Mouse (Mus musculus): ENCODE measurements around the gene Golga1. TPM values are rescaled to one million over a fixed set of nuclear protein-coding genes. Genes with fewer than 3 reads are reported as not detected.

The Golga1 gene
- polyA plus RNA-seq (2012; ENCODE audit: low replicate concordance): 2.8 and 3.7 TPM in 2 replicates

GRCm38 (mm10) chr2:39065400-39065987 lies at the start of gene Golga1:
Gene Golga1, minus strand, starts transcription at chr2:39065541.

GRCm38 (mm10) chr2:39005574-39006079 lies 59.7 kb downstream of the Golga1 start, which contains the start of gene Rpl35:
Gene Rpl35, minus strand, starts transcription at chr2:39005624.

GRCm38 (mm10) chr2:39004880-39005435 lies 60.4 kb downstream of the Golga1 start, which contains the start of gene Arpc5l:
Gene Arpc5l, plus strand, starts transcription at chr2:39005348.

GRCm38 (mm10) chr2:38997386-38998374 lies 67.7 kb downstream of the Golga1 start, which contains the start of gene Wdr38:
Gene Wdr38, plus strand, starts transcription at chr2:38997476.

Other genes with a start within 250 kb of the Golga1 start
- gene Nr6a1, start 137.9 kb downstream of the Golga1 start, polyA plus RNA-seq (2012; ENCODE audit: low replicate concordance): 0.37 and 0.49 TPM in 2 replicates
- gene Olfml2a, start 133.6 kb downstream of the Golga1 start, polyA plus RNA-seq (2012; ENCODE audit: low replicate concordance): 0.08 and 0.16 TPM in 2 replicates
- gene Wdr38, start 68.1 kb downstream of the Golga1 start, polyA plus RNA-seq (2012; ENCODE audit: low replicate concordance): 0.33 and 0.34 TPM in 2 replicates
- 170 and 283 TPM in 2 replicates for gene Arpc5l, start 60.2 kb downstream of the Golga1 start, polyA plus RNA-seq (2012; ENCODE audit: low replicate concordance)
- 118 and 307 TPM in 2 replicates for gene Rpl35, start 59.9 kb downstream of the Golga1 start, polyA plus RNA-seq (2012; ENCODE audit: low replicate concordance)
- 58.5 and 296 TPM in 2 replicates for gene Scai, start 125.2 kb upstream of the Golga1 start, polyA plus RNA-seq (2012; ENCODE audit: low replicate concordance)
- 2.5 and 8.0 TPM in 2 replicates for gene Ppp6c, start 160.9 kb upstream of the Golga1 start, polyA plus RNA-seq (2012; ENCODE audit: low replicate concordance)

Measured in hematopoietic multipotent progenitor cell, adult 10-12 weeks (in vitro differentiated cells).